Mouse (Mus musculus): ENCODE measurements around the gene Tymp.

Tymp gene

GRCm38 (mm10) chr15:89376957-89377356 lies at the start of gene Tymp:
Gene Tymp, minus strand, starts transcription at chr15:89377039.
- DNase-seq, result no peak

- no peak for DNase-seq
These were observed 48.9 kb upstream of the Tymp start, which contains the start of gene Cpt1b for GRCm38 (mm10) chr15:89425711-89426121. Gene Cpt1b, minus strand, starts transcription at chr15:89425863.

- DNase-seq, result no peak
These were observed 47.8 kb upstream of the Tymp start for GRCm38 (mm10) chr15:89424621-89425020.

GRCm38 (mm10) chr15:89421938-89422337 lies 45.1 kb upstream of the Tymp start:
- no peak for DNase-seq

- no peak for DNase-seq
These were observed 38.4 kb upstream of the Tymp start for GRCm38 (mm10) chr15:89415282-89415681.

- DNase-seq, result no peak
These were observed 33.3 kb upstream of the Tymp start, which contains the start of gene Syce3 for GRCm38 (mm10) chr15:89410118-89410517. Gene Syce3, minus strand, starts transcription at chr15:89410503.

GRCm38 (mm10) chr15:89406691-89407090 lies 29.9 kb upstream of the Tymp start:
- DNase-seq, result no peak

GRCm38 (mm10) chr15:89404831-89405623 lies 28.2 kb upstream of the Tymp start:
- DNase-seq, result no peak

GRCm38 (mm10) chr15:89402471-89402870 lies 25.6 kb upstream of the Tymp start:
- no peak for DNase-seq

GRCm38 (mm10) chr15:89399716-89400115 lies 22.9 kb upstream of the Tymp start:
- DNase-seq, result no peak

GRCm38 (mm10) chr15:89398146-89398545 lies 21.3 kb upstream of the Tymp start:
- no peak for DNase-seq

- DNase-seq, result no peak
These were observed 20.0 kb upstream of the Tymp start for GRCm38 (mm10) chr15:89396883-89397282.

GRCm38 (mm10) chr15:89390081-89390480 lies 13.2 kb upstream of the Tymp start:
- DNase-seq, result no peak

GRCm38 (mm10) chr15:89387127-89387526 lies 10.3 kb upstream of the Tymp start:
- peak; percentile 64 for DNase-seq

GRCm38 (mm10) chr15:89384617-89385016 lies 7.8 kb upstream of the Tymp start, which contains the start of gene Klhdc7b:
Gene Klhdc7b, plus strand, starts transcription at chr15:89384917.
- DNase-seq, result no peak

- DNase-seq, result peak; percentile 53
These were observed 2.6 kb upstream of the Tymp start for GRCm38 (mm10) chr15:89379429-89379828.

- peak; percentile 51 for DNase-seq
These were observed 2.1 kb upstream of the Tymp start, which contains the start of gene Odf3b for GRCm38 (mm10) chr15:89378831-89379401. Gene Odf3b, minus strand, starts transcription at chr15:89379282.

- DNase-seq, result peak; percentile 35
These were observed 1.3 kb upstream of the Tymp start for GRCm38 (mm10) chr15:89377938-89378828.

GRCm38 (mm10) chr15:89377362-89377761 lies 523 bp upstream of the Tymp start:
- DNase-seq, result no peak

- DNase-seq, result no peak
These were observed 799 bp downstream of the Tymp start for GRCm38 (mm10) chr15:89376040-89376439.

GRCm38 (mm10) chr15:89374801-89375534 lies 1.9 kb downstream of the Tymp start:
- DNase-seq, result no peak

GRCm38 (mm10) chr15:89374340-89374739 lies 2.5 kb downstream of the Tymp start:
- no peak for DNase-seq
